Mouse (Mus musculus) lung, postnatal 14 days (tissue): ENCODE measurements around the gene H2-M5.
A peak's percentile ranks its signal among the peaks of the same experiment; 100 is the strongest.
"Not testable (repeated sequence)": the region's sequence is repeated elsewhere in the genome, so short reads cannot be mapped to it uniquely, and the experiment has no call there.

ENCODE experiments used
- DNase-seq: peaks from one replicate; pipeline ENCODE4 v3.0.0; 2021

H2-M5 gene

DNA sequence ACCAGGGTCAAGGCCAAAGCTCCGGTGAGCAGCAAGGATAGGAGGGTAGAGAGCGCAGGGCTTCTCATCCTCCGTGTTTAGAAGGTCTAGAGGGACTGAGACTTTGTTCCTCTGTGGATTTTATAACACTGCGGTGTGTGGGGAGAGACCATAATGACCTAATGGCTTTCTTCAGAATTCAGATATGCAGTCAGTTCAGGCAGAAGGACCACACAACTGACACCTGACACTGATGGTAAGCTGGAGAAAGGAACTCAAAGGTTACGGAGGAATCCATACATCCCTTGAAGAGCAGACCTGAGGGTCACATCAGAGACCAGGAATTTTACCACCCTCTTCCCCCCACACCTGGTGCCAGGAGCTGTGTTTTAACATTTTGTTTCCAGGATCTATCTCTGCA is at the start of gene H2-M5:
H2-M5 (minus strand) TSS at position 101 of the 400 bp plus-strand sequence.
- no peak for DNase-seq

DNA sequence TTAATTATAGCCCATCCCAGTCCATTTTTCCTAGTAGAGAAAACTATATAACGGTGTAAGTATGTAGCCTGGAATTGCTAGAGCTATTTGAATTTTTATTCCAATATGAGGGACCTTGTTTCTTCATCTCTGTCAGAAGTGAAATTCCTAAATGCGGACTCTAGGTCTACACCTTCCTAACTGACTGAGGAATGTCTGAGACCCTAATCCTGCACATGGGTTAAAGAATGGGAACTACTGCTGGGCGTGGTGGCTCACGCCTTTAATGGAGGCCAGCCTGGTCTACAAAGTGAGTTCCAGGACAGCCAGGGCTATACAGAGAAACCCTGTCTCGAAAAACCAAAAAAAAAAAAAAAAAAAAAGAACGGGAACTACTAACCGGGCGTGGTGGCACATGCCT is 39.8 kb upstream of the H2-M5 start:
- no peak for DNase-seq

DNA sequence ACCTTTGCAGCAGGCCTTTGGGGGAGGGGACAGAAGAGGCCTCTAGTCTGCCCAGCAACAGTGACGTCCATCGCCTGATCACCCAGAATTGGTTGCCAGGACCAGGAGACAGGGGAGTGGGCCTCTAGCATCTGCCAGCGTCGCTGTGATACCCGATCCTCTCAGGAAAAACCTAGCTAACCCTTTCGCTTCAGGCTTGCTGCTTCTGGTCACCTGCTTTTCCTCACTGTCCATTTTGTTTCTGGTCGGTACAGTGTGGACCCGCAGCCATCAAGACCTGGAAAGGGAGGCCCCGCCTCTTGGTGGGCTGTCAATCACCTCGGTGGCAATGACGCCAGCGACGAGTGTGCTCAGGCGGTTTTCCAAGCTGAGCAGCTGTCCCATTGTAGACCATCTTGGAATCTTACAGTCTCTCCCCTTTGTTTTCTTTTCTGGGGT is 39.4 kb upstream of the H2-M5 start:
- peak; percentile 91 for DNase-seq

DNA sequence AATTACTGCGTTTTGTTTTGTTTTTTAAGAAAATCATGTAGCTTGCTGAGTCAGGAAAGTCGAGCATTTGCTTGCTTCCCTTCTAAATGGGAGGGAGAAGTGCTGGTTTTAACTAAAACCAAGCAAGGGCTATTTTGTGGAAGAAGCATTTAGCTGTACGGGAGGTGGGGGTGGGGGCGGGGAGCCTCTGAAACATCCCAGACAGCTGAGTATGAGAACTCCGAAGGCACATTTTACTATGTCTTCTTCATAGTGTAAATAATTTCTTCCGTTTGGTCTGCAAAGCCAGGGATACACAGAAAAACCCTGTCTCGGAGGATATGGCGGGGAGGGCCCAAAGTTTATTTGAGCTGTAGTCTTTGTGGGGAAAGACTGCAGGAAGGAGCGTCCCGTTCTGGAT is 38.9 kb upstream of the H2-M5 start:
- no peak for DNase-seq

DNA sequence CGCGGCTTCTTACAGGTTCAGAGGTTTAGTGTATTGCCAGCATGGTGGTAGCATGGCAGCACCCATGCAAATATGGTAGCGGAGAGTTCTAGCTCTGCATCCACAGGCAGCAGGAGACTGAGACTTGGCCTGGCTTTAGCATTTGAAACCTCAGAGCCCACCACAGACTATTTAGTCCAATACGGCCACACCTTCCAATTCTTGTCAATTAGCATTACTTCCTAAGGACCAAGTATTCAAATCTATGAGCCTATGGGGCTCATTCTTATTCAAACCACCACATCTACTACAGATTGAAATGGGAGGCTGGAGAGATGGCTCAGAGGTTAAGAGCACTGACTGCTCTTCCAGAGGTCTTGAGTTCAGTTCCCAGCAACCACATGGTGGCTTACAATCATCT is 38.1 kb upstream of the H2-M5 start:
- DNase-seq: no peak

DNA sequence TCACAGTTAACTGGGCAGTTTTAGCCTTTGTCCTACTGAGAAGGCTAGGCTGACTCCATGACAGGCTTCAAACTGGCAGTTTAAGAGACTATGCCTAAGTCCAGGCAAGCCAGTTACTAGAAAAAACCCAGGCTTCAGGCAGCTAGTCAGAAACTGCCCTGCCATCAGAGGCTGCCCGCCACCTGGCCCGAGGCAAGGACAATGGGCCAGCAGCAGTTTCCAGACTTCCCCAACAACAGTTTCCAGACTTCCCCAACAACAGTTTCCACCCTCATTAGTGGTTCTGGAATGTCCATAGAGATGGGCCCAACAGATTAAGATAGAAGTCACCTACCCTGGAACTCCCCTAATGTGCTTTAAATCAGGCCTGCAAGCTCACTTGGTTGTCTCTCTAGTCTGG is 37.1 kb upstream of the H2-M5 start:
- no peak for DNase-seq

DNA sequence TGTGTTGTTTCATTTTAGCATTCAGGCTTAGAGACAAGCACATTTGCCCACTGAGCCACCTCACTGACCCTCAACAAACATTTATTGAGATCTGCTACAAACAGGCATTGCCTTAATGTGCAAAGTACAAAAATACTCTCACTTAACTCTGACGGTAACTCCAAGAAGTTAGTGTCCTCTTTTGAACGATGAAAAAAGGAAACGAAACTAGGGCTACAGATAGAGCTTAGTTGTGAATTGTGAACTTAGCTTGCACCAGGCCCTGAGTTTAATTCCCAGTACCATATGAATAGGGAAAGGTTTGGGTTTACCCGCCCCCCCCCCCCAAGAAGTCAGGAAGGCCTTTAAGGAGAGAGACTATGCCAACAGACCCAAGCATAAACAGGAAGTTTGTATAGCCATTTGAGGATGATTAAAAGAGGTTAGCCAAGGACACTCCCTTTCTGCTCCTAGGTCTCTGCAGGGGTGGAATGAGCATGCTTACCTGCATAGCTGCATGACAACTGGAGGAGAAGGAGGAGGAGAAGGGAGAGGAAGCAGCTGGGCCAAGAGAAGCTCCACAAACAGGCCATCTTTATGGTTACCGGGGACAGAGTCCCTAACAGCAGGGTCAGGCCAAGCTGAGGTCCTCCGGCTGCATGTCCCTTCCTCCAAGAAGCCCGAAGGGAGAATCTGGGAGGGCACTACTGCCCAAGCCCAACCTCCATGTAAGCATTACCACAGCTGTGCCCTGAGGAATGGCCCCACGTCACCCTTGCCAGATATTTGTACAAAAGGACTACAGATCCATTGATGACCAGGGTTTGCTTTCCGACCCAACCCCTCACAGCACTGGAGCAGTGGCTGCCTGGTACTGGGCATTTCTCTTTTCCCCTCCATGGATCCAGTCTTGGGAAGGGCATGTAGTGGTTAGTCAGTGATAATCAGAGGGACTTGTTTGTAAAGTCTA is 33.6 kb upstream of the H2-M5 start, which contains the start of gene Mog:
Mog (minus strand) TSS at position 771 of the 949 bp plus-strand sequence.
- DNase-seq: no peak

DNA sequence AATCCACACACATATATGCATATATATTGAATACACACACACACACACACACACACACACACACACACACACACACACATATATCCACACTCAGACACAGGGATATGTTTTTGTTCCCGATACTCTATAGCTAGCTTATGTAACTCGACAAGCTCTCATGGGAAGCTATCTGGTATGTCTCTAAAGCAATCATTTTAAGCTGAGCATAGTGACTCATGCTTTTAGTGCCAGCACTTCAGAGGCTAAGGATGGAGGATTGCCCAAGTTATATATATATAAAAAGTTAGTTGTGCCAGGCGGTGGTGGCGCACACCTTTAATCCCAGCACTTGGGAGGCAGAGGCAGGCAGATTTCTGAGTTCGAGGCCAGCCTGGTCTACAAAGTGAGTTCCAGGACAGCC is 29.9 kb upstream of the H2-M5 start:
- DNase-seq: not testable (repeated sequence)

DNA sequence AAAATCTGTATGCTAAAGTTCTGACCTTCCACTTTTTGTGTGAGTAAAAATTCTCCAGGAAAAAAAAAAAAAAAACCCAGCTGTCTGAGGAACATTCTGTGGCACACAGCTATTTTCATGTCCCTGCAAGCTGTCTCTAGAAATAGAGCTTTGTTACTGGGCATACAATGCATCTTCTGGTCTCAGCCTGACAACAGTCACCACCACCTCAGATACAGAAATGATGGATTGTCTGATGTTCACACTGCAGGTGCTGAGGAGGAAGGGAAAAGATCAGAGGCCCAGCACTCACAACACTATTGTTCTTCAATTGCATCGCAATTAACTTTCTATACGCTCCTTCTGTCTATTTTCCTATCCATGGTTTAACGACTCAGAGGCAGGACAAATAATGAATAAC is 29.0 kb upstream of the H2-M5 start:
- DNase-seq: no peak

DNA sequence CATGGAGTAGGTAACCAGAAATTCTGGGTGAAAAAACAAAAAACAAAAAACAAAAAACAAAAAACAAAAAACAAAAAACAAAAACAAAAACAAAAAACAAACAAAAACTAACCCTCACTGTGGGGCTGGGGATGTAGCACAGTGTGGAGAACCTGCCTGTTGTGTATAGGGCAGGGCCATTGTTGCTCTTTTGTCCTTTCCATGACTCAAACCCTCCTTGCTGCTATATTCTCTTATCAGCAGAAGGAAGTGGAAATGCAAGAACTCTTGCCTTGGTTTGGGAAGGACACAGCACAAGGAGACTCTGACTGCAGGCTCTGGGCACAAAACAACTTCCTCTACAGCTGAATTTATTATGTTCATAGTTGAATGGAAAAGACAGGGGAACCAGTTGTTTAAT is 27.0 kb upstream of the H2-M5 start:
- no peak for DNase-seq

DNA sequence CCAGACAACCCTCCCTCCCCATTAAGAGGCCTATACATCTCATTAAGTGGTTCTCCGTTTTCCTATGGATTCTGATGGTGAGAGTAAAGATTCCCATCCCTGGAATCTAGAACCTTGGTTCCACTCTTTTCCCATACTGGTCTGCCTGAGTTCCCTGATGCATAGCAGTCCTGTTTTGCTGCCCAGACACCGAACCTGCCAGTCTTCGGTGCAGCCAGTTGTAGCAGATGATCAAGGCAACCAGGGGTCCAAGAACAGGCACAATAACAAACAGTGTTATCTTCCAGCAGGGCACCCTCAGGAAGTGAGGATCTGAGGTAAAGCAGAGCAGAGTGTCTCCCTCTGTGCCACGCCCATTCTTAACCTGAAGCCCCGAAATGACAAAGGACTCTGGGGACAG is 22.8 kb upstream of the H2-M5 start:
- DNase-seq: no peak

DNA sequence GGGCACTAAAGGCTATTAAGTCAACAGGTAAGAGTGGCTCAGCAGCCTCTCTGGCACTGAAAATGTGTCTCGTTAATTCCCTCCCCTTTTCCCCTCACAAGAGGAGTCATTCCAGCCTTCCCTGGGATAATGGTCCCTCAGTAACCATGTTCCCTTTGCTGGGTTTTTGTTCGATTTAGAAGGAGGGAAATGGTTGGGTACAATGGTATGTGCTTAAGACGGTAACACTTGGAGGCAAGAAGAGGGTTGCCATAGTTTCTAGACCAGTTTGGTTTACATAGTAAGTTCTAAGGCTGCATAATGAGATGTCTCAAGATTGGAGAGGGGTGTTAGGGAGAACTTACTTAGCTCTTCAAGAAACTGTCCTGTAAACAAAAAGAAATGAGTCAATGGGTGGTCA is 22.4 kb upstream of the H2-M5 start:
- no peak for DNase-seq

DNA sequence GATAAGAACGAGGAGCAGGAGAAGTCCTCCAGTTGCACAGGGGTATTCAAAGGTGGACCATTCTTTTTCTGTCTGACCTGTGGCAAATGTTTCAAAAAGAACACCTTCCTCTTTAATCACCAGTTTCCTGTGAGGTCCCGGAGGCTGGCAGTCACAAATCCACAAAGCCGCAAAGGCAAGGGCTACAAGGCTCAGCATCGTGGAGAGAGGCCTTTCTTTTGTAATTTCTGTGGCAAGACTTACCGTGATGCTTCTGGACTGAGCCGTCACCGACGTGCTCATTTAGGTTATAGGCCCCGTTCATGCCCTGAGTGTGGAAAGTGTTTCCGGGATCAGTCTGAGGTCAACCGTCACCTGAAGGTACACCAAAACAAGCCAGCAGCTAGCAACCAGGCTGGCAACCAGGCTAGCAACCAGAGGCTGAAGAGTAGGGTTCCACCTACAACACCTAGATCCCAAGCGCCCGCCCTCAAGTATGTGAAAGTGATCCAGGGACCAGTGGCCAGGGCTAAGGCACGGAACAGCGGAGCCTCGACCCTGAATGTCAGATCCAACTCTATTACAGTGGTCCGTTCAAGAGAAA is 20.2 kb upstream of the H2-M5 start:
- DNase-seq: no peak

DNA sequence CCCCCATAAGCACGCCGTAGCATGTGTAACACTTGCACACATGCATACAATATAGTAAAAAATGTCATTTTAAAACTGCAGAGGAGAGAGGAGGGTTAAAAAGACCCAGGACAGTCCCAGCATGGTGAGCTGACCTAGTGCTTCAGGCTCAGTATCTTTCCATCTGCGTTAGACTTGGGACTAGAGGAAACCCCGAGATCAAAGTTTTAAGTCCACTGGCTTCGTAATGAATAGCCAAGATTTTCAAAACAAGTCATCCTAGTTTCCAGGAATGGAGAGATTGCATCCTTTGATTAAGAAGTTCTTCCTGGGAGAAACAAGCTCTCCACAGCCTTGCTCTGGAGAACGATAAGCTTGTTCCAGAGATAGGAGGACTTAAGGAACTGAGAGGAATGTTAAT is 18.8 kb upstream of the H2-M5 start:
- no peak for DNase-seq

DNA sequence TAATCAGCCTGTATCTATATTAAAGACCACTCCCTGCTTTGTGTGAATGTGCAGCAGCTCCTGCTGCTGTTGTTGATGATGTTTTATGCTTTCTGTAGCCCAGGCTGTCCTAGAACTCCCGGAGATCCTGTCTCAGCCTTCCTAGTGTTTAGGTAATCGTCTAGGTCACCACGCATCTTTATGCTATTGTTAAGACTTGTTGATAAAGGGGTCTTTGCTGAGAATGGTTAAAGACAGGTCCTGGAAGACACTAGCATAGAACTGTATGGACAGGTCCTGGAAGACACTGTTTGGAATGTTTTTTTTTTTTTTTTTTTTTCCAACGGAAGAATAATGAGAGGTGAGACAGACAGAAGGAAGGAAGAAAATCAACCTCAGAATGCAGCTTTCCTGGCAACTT is 14.0 kb upstream of the H2-M5 start:
- no peak for DNase-seq

DNA sequence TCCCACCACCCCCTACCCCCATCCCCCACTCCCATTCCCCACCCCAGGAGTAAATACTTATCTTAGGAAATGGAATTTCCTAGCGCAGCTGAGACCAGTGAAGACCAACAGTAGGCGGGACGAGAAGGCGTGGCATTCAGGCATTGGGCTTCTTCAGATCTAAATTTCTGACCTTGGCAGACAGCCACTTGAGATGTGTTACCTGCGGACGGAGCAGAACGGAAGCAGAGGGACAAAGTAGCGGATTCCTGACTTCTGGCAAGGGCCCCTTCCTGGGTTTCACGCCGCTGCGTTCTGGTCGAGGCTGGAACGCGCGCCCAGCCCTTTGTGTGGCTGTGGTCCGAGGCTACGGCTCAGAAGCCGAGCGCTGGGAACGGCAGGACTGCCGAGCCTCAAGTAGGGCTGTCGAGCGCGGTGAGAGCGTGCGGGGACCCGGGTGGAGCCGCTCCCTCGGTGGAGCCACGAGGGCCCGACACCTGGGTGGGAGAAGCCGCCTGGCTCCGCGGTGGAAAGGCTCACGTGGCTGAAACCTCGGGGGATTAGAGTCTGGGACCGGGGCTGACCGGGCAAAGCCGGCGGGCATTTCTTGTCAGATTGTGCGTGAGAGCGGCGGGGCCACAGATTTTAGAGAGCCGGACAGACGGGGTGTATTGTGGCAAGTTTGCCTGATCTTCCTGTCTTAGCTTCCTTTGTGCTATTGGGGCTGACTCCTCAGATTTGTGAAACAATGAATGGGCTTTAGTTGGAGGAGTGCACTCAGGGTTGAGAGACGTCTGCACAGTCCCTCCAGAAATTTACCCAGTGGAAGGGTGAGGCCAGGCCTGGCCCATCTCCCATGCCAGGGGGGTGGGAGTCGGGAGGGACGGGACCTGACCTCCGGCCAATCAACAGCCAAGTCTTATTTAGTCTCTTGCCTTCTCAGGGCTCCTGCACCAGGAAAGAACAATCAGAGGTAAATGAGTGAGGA is 13.3 kb upstream of the H2-M5 start:
- peak; percentile 73 for DNase-seq

DNA sequence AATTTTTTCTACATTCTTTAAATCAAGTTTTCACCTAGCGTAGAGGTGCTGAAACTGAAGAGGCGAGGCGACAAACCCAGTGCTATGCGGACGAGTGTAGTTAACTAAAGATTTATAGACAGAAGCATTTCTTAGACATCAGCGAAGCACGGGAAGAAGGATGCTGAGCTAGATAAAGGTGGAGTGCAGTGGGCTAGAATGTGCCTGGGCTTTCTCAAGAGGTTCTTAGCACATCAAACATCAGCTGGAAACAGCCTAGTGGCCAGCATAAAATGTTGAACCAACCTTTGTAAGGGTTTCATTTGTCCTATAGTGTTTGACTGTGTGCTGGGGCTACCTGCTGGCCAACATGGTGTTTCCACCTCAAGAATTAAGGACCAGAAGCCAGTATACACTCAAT is 11.5 kb upstream of the H2-M5 start, which contains the start of gene Zfp57:
Zfp57 (plus strand) TSS at position 301 of the 400 bp plus-strand sequence.
- DNase-seq: no peak

DNA sequence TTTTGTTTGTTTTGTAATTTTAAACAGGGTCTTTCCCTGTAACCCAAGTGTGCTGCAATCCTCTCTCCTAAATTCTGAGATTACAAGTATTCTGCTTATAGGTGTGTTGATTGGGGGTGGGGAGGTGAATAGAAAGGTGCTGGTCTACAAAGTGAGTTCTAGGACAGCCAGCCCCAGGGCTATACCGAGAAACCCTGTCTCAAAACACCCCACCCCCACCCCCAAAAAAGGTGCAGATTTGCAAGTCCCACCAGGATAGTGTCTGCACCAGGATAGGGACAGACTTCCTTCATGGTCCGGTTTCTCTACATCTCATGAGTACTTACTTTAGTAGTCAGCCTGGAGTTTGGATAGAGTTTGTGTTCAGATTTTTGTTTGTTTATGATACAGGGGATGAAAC is 9.1 kb upstream of the H2-M5 start:
- DNase-seq: no peak

DNA sequence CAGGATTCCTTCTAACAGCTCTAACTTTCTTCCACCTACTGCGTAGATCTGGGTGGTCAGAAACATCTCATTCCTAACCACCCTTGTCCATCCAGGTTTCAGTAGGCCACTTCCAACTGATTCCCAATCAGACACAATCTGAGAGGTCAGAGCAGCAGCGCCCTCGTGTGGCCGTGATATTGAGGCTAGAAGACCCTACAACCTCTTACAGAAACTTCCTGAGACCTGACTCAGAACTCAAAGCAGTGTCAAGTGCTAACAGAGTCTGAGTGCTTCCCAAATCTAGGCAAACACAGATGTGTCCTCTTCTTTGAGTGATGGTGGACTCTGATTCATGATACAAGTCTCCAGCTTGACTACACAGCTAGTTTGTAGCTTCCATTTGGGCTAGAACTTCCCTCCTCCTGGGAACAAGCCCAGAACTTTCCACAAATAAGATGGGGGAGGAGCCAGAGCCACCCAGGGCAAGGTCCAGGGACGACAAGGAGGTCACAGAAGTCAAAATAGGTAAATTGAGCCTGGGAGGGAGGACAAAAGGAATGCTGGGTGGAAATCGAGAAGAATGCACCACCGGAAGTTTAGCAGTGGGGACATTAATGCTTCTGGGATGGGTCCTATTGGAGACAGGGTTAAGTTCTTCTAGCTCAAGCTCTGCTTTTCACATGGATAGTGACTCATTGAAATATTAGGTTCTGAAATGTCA is 7.8 kb upstream of the H2-M5 start:
- DNase-seq: peak; percentile 94

DNA sequence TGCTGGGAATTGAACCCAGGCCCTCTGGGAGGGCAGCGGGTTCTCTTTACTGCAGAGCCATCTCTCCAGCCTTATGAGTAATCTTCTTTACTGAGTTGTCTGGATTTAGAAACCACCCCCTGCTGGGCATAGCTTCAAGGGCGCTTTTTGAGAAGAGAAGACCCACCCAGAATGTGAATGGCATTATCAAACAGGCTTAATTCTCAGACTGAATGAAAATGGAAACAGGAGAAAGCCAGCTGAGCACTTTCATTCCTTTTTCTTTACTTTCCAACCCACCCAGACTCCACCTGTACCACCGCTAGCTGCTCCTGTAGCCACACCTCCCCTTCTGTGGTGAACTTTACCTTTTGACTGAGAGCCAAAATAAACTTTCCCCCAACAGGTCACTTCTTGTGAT is 6.1 kb upstream of the H2-M5 start:
- no peak for DNase-seq

DNA sequence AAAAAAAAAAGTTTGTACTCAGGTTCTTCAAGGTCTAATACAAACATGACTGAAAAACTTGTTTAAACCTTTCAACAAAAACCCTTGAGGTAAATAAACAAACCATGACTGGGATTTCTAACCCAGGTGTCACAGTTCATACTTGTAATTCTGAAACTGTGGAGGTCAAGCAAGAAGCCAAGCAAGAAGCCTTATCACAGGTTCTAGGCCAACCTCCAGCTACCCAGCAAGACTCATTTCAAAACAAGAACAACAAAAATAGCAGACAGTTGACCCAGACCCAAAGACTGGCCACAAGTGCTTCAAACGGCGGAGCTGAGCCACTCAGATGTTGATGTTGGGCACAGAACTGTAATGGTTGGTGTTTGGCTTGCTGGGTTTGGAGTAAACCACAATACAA is 5.2 kb upstream of the H2-M5 start:
- DNase-seq: no peak

DNA sequence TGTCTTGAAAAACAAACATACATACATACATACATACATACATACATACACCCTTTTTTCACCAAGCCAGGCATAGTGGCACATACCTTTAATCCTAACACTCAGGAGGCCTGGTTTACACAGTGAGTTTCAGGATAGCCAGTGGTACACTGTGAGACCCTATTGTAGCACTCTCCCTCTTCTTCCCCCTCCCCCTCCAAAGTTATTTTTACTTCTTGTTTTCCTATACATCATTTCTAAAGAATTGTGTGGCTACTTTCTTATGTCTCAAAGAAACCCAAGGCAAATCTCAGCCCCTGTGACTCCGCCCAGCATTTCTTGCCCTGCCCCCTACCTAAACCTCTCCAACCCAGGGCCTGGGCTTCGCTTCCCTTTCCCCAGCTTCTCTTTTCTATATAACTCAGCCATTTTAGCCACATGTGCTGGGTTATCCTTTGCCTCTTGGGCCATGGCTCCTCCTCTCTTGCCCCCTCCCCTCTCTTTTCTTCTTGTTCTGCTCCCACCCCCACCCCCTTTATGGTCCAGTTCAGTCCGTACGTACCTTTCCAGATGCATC is 4.5 kb upstream of the H2-M5 start:
- DNase-seq: no peak
